Mouse (Mus musculus): ENCODE measurements around the gene Gm20388. TPM values are rescaled to one million over a fixed set of nuclear protein-coding genes. Genes with fewer than 3 reads are reported as not detected.
A peak's percentile ranks its signal among the peaks of the same experiment; 100 is the strongest.

The Gm20388 gene
- polyA plus RNA-seq, 1 experiment = 18.7 TPM

DNA sequence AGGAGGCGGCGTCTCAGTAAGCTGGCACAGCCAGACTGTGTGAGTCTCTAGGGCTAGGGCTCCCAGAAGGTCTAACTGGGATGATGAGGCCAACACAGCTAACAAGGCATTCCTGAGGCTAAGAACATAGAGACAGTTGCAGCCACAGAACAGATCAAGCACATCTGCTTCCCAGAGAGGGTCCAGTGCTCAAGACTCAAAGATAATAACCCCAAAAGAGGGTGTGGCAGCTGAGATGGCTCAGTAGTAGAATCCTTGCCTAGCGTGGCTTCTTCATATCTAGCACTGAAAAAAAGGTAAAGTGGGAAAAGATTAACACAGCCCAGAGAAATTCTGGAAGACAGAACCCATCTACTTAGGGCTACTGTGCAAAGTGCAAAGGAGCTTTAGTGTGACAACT is 3045.4 kb downstream of the Gm20388 start:
- no peak overlapping the region for H3K4me3 ChIP-seq (replicated peaks; ENCODE audit: insufficient read depth, low read depth, low read length)

DNA sequence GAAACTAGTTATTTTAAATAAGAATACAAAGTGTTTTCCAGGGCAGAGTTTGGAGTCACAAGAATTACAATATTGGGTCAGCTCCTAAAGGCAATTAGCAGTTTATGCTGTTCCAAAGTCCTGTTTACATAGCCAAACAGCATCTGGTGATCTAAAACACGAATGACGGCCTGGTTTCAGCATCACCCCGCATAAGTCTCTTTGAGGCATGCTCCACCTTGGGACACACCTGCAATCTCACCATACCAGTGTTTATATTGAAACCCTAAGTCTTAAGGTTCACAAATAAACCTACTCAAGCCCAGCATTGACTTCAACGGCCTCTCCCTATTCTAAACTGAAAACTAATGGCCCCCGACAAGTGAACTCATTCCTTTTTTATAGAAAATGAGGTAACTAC is 3049.7 kb downstream of the Gm20388 start:
- no peaks in the 10 kb centered on the region for H3K27me3 ChIP-seq (ENCODE audit: control insufficient read depth, insufficient read depth, low read length)
- WGBS = 52% methylated on average over 5 of the region's 5 CpGs
- TF ChIP-seq CTCF (IDR thresholded peaks at IDR 0.05; ENCODE audit: borderline replicate concordance, insufficient read depth, low read depth, low read length) = no peak
- TF ChIP-seq POLR2A (IDR thresholded peaks at IDR 0.05; ENCODE audit: borderline replicate concordance, insufficient read depth, low read length) = no peak
- peaks cover 45% of the 10 kb centered on the region for H3K4me1 ChIP-seq (ENCODE audit: control insufficient read depth, insufficient read depth, low read length)
- DNase-seq = no peak
- H3K27ac ChIP-seq (ENCODE audit: insufficient read depth, low read length) = no peak overlapping the region
- H3K4me3 ChIP-seq (replicated peaks; ENCODE audit: insufficient read depth, low read depth, low read length) = no peak overlapping the region

More for the DNA sequence above, 3045.4 kb downstream of the Gm20388 start:
- no peak for DNase-seq
- Histone ChIP-seq H3K27ac (ENCODE audit: insufficient read depth, low read length) (peak overlapping the region; percentile 60; the same call in 1 of the 2 replicates), H3K27me3 (ENCODE audit: control insufficient read depth, insufficient read depth, low read length) (no peaks in the 10 kb centered on the region), H3K4me1 (ENCODE audit: control insufficient read depth, insufficient read depth, low read length) (peaks cover 59% of the 10 kb centered on the region)
- TF ChIP-seq POLR2A (IDR thresholded peaks at IDR 0.05; ENCODE audit: borderline replicate concordance, insufficient read depth, low read length) = no peak
- TF ChIP-seq CTCF (IDR thresholded peaks at IDR 0.05; ENCODE audit: borderline replicate concordance, insufficient read depth, low read depth, low read length) = no peak
- 44% methylated on average over 3 of the region's 3 CpGs for WGBS

DNA sequence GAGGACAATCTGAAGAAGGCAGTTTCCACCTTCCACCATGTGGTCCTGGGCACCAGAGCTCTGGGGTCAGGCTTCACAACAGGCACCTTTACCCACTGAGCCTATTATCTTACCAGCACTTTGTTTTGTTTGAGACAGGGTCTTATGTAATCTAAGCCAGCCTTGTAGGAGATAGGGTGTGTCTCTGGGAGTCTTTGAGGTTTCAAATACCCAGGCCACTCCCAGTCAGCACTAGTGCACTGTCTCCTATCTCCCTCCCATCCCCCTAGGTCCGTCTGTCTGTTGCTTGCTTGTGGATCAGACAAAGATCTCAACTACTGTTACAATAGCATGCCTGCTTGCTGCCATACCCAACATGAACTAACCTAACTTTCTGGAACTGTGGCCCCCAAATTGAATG is 3050.3 kb downstream of the Gm20388 start:
- TF ChIP-seq POLR2A (IDR thresholded peaks at IDR 0.05; ENCODE audit: borderline replicate concordance, insufficient read depth, low read length) (no peak), CTCF (IDR thresholded peaks at IDR 0.05; ENCODE audit: borderline replicate concordance, insufficient read depth, low read depth, low read length) (no peak)
- DNase-seq = no peak
- H3K4me3 ChIP-seq (replicated peaks; ENCODE audit: insufficient read depth, low read depth, low read length) = no peak overlapping the region
- H3K4me1 ChIP-seq (ENCODE audit: control insufficient read depth, insufficient read depth, low read length) = peaks cover 40% of the 10 kb centered on the region
- no peak overlapping the region for H3K27ac ChIP-seq (ENCODE audit: insufficient read depth, low read length)
- 54% methylated on average over 1 of the region's 1 CpGs for WGBS
- H3K27me3 ChIP-seq (ENCODE audit: control insufficient read depth, insufficient read depth, low read length) = no peaks in the 10 kb centered on the region

DNA sequence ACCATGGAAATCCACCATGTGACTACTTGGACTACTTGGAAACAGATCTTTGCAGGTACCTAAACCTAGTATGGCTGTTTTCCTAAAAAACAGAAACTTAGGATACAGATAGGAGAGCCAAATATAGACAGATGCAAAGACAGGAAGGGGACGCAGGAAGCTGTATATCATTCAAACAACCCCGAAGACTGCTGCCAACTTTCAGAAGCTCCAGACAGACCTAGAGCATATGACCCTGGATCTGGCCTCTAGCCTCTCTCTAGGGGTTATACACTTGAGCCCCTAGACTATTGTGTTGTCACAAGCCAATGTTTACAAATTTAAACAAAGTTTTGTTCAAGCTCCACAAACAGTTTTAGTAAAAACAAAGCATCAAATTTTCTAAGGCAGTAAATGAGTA is 3050.8 kb downstream of the Gm20388 start:
- no peak for DNase-seq
- peaks cover 39% of the 10 kb centered on the region for H3K4me1 ChIP-seq (ENCODE audit: control insufficient read depth, insufficient read depth, low read length)
- H3K4me3 ChIP-seq (replicated peaks; ENCODE audit: insufficient read depth, low read depth, low read length) = no peak overlapping the region
- WGBS = 7% methylated on average over 2 of the region's 2 CpGs
- no peaks in the 10 kb centered on the region for H3K27me3 ChIP-seq (ENCODE audit: control insufficient read depth, insufficient read depth, low read length)
- TF ChIP-seq CTCF (IDR thresholded peaks at IDR 0.05; ENCODE audit: borderline replicate concordance, insufficient read depth, low read depth, low read length) (no peak), POLR2A (IDR thresholded peaks at IDR 0.05; ENCODE audit: borderline replicate concordance, insufficient read depth, low read length) (no peak)
- no peak overlapping the region for H3K27ac ChIP-seq (ENCODE audit: insufficient read depth, low read length)

DNA sequence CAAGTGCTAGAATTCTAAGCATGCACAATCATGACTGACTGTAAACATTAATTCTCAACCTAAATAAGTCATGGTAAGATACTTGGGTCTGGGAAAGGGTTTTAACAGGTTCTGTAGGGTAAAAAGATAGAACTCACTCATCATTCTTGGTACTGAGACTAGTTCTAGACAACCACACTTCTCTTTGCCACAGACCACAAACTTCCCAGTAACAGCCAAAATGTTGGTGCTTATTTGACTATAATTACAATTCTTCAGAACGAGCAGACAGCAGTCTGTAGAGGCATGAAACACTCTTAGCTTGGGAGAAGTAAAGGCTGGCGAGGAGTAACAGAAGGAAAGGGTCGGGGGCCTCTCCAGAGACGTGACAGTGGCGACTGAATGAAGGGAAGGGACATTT is 3051.4 kb downstream of the Gm20388 start:
- DNase-seq = no peak
- Histone ChIP-seq H3K27me3 (ENCODE audit: control insufficient read depth, insufficient read depth, low read length) (no peaks in the 10 kb centered on the region), H3K4me3 (replicated peaks; ENCODE audit: insufficient read depth, low read depth, low read length) (no peak overlapping the region), H3K27ac (ENCODE audit: insufficient read depth, low read length) (no peak overlapping the region), H3K4me1 (ENCODE audit: control insufficient read depth, insufficient read depth, low read length) (peaks cover 33% of the 10 kb centered on the region)
- TF ChIP-seq CTCF (IDR thresholded peaks at IDR 0.05; ENCODE audit: borderline replicate concordance, insufficient read depth, low read depth, low read length) = no peak
- no peak for TF ChIP-seq POLR2A (IDR thresholded peaks at IDR 0.05; ENCODE audit: borderline replicate concordance, insufficient read depth, low read length)
- 68% methylated on average over 5 of the region's 5 CpGs for WGBS

DNA sequence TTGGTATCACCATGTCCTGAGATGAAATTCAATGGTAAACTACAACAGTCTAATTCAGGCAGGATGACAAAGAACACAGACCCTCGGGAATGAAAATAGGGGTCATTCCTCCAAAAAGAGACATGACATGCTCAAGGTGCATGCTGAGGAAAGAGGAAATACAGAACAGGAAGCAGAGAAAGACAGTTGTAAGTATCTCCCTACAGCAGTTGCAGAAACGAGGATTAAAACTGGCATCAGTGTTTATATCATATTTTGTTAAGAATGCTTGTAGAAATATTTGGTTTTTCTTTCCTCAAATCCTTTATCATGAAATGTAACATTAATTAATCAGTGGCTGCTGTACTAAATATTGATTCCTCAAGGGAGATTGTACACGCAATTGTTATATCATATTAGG is 3056.0 kb downstream of the Gm20388 start:
- Histone ChIP-seq H3K4me3 (replicated peaks; ENCODE audit: insufficient read depth, low read depth, low read length) (no peak overlapping the region), H3K27ac (ENCODE audit: insufficient read depth, low read length) (no peak overlapping the region), H3K27me3 (ENCODE audit: control insufficient read depth, insufficient read depth, low read length) (no peaks in the 10 kb centered on the region), H3K4me1 (ENCODE audit: control insufficient read depth, insufficient read depth, low read length) (no peaks in the 10 kb centered on the region; the same call in 1 of the 2 replicates)
- TF ChIP-seq CTCF (IDR thresholded peaks at IDR 0.05; ENCODE audit: borderline replicate concordance, insufficient read depth, low read depth, low read length) (no peak), POLR2A (IDR thresholded peaks at IDR 0.05; ENCODE audit: borderline replicate concordance, insufficient read depth, low read length) (no peak)
- DNase-seq = no peak
- WGBS = 78% methylated on average over 3 of the region's 3 CpGs

DNA sequence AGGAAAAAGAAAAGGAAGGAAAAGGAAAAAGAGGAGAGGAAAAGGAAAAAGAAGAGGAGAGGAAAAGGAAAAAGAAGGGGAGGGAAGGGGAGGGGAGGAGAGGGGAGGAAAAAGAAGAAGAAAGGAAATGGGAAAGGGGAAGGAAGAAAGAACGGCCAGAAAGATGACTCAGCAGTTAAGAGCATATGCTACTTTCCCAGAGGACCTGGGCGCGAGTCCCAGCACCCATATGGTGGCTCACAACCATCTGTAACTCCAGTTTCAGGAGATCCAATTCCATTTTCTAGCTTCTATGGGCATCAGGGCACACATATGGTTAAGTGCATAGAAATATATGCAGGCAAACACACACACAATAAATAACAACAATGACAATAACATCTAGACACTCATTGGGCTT is 3057.5 kb downstream of the Gm20388 start:
- H3K27me3 ChIP-seq (ENCODE audit: control insufficient read depth, insufficient read depth, low read length) = no peaks in the 10 kb centered on the region
- no peaks in the 10 kb centered on the region; the same call in 1 of the 2 replicates for H3K4me1 ChIP-seq (ENCODE audit: control insufficient read depth, insufficient read depth, low read length)
- no peak overlapping the region for H3K27ac ChIP-seq (ENCODE audit: insufficient read depth, low read length)
- TF ChIP-seq POLR2A (IDR thresholded peaks at IDR 0.05; ENCODE audit: borderline replicate concordance, insufficient read depth, low read length) (no peak), CTCF (IDR thresholded peaks at IDR 0.05; ENCODE audit: borderline replicate concordance, insufficient read depth, low read depth, low read length) (no peak)
- DNase-seq = no peak
- no peak overlapping the region for H3K4me3 ChIP-seq (replicated peaks; ENCODE audit: insufficient read depth, low read depth, low read length)
- WGBS = 48% methylated on average over 3 of the region's 3 CpGs

DNA sequence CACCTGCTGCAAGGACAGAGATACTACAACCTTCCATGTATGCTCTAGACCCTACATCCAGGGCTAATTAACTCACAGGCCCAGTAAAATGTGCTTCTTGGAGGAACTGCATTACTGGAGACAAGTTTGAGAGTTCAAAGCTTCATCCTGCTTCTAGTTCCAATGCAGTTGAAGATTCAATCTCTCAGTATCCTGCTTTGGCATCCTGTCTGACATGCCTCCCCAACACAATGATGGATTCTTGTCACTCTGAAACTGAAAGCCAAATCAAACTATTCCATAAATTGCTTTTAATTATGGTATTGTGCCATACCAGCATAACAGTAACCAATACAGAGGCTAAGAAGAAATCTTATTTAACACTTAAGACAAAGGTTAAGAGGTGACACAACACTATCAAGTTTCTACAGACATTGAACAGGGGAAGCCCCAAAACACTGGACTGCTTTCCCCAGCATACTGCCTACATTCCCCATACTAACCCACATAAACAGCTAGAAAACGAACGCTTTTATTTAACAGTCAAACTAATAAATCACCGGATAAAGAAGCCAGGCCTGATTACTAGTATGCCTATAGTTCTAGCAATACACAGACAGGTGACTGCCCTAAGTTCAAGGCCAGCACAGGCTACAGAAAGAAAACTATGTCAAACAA is 3059.5 kb downstream of the Gm20388 start:
- no peaks in the 10 kb centered on the region for H3K4me1 ChIP-seq (ENCODE audit: control insufficient read depth, insufficient read depth, low read length)
- TF ChIP-seq CTCF (IDR thresholded peaks at IDR 0.05; ENCODE audit: borderline replicate concordance, insufficient read depth, low read depth, low read length) (no peak), POLR2A (IDR thresholded peaks at IDR 0.05; ENCODE audit: borderline replicate concordance, insufficient read depth, low read length) (no peak)
- no peak overlapping the region for H3K27ac ChIP-seq (ENCODE audit: insufficient read depth, low read length)
- WGBS = 94% methylated on average over 3 of the region's 3 CpGs
- no peak for DNase-seq
- no peaks in the 10 kb centered on the region for H3K27me3 ChIP-seq (ENCODE audit: control insufficient read depth, insufficient read depth, low read length)
- no peak overlapping the region for H3K4me3 ChIP-seq (replicated peaks; ENCODE audit: insufficient read depth, low read depth, low read length)
